Mouse (Mus musculus) liver, embryonic 16.5 days (tissue): ENCODE results near the gene Tbcd. TPM values are rescaled to one million over a fixed set of nuclear protein-coding genes. Genes with fewer than 3 reads are reported as not detected.

ENCODE experiments used
- ATAC-seq: fragments of 200-750 bp; cut with Nextera tagmentation; 2 replicates; pipeline ENCODE4 v1.8.0; 2017; ENCODE audit warnings: low read depth, mild to moderate bottlenecking, moderate number of reproducible peaks, moderate library complexity
- H3K27ac ChIP-seq: fragments of 300-500 bp; sonication (generic); 2 replicates; pipeline ENCODE4 v1.5.1; 2014; ENCODE audit warnings: mild to moderate bottlenecking, low read length
- H3K27me3 ChIP-seq: fragments of 300-500 bp; sonication (generic); 2 replicates; pipeline ENCODE4 v1.6.1; 2014; ENCODE audit warnings: low read depth, low read length, mixed read lengths; ENCODE audit not compliant: control insufficient read depth, insufficient read depth
- H3K36me3 ChIP-seq: fragments of 300-500 bp; sonication (generic); 2 replicates; pipeline ENCODE4 v1.6.1; 2014; ENCODE audit warnings: mild to moderate bottlenecking; ENCODE audit not compliant: control insufficient read depth, insufficient read depth
- H3K4me1 ChIP-seq: fragments of 300-500 bp; sonication (generic); 2 replicates; pipeline ENCODE4 v1.6.1; 2014; ENCODE audit warnings: low read depth, low read length, mixed read lengths; ENCODE audit not compliant: control insufficient read depth
- H3K4me2 ChIP-seq: fragments of 300-500 bp; sonication (generic); 2 replicates; pipeline ENCODE4 v1.6.1; 2014; ENCODE audit warnings: low read depth, low read length, mixed read lengths
- H3K4me3 ChIP-seq: fragments of 300-500 bp; sonication (generic); 2 replicates; pipeline ENCODE4 v1.5.1; 2014; ENCODE audit warnings: low read depth, mild to moderate bottlenecking, low read length
- H3K9ac ChIP-seq: fragments of 300-500 bp; sonication (generic); 2 replicates; pipeline ENCODE4 v1.6.1; 2014; ENCODE audit warnings: low read depth, low read length
- H3K9me3 ChIP-seq: fragments of 300-500 bp; sonication (generic); replicated peaks from 2 replicates; pipeline ENCODE4 v1.6.1; 2016; ENCODE audit warnings: low read length; ENCODE audit not compliant: control insufficient read depth
- WGBS: fragments of 180-500 bp; shearing (Covaris S2); extraction: QIAGEN DNeasy Blood & Tissue Kit; methylation state at CpG from one replicate; pipeline ENCODE4 v1.1.7; 2014; ENCODE audit not compliant: insufficient replicate concordance; 5-methylcytosine and 5-hydroxymethylcytosine counted together
- polyA plus RNA-seq: library from polyadenylated mRNA; unstranded; fragments of >200 nt; fragmentation: Nextera tagmentation; extraction: Ambion mirVana; gene quantifications from 2 replicates; pipeline ENCODE4 v1.2.1, GENCODE M21; 2015

Gene Tbcd
- polyA plus RNA-seq, 1 experiment from 2014 or later: 21.4 TPM

- peaks cover 7% of the 10 kb centered on the region for H3K4me1 ChIP-seq
- ATAC-seq: no peak
- H3K4me2 ChIP-seq: no peak overlapping the region
- no peak overlapping the region for H3K9ac ChIP-seq
- peaks cover 43% of the 10 kb centered on the region for H3K36me3 ChIP-seq
- peaks cover 3% of the 10 kb centered on the region for H3K9me3 ChIP-seq
- no peak overlapping the region for H3K4me3 ChIP-seq
- no peaks in the 10 kb centered on the region for H3K27me3 ChIP-seq
- WGBS: 83% methylated on average over 3 of the region's 3 CpGs
- H3K27ac ChIP-seq: no peak overlapping the region
These were observed 6.1 kb downstream of the Tbcd start for GRCm38 (mm10) chr11:121457874-121458273.

GRCm38 (mm10) chr11:121467408-121467807 is 15.7 kb downstream of the Tbcd start:
- H3K4me2 ChIP-seq: no peak overlapping the region
- peaks cover 10% of the 10 kb centered on the region for H3K36me3 ChIP-seq
- H3K4me3 ChIP-seq: no peak overlapping the region
- no peak overlapping the region for H3K27ac ChIP-seq
- no peaks in the 10 kb centered on the region for H3K4me1 ChIP-seq
- no peak overlapping the region for H3K9ac ChIP-seq
- no peaks in the 10 kb centered on the region for H3K9me3 ChIP-seq
- 90% methylated on average over 6 of the region's 6 CpGs for WGBS
- no peaks in the 10 kb centered on the region for H3K27me3 ChIP-seq
- no peak for ATAC-seq

GRCm38 (mm10) chr11:121474831-121475230 is 23.1 kb downstream of the Tbcd start:
- no peak for ATAC-seq
- Histone ChIP-seq H3K4me2 (no peak overlapping the region), H3K4me1 (0 out of 2 replicates have a peak, but pooled peaks cover 3% of the 10 kb centered on the region), H3K9me3 (no peaks in the 10 kb centered on the region), H3K36me3 (no peaks in the 10 kb centered on the region; the same call in 1 of the 2 replicates), H3K27ac (0 out of 2 replicates have a peak overlapping the region, but pooled peaks have one; percentile 5), H3K4me3 (no peak overlapping the region), H3K9ac (no peak overlapping the region), H3K27me3 (no peaks in the 10 kb centered on the region)
- 46% methylated on average over 3 of the region's 3 CpGs for WGBS

DNA sequence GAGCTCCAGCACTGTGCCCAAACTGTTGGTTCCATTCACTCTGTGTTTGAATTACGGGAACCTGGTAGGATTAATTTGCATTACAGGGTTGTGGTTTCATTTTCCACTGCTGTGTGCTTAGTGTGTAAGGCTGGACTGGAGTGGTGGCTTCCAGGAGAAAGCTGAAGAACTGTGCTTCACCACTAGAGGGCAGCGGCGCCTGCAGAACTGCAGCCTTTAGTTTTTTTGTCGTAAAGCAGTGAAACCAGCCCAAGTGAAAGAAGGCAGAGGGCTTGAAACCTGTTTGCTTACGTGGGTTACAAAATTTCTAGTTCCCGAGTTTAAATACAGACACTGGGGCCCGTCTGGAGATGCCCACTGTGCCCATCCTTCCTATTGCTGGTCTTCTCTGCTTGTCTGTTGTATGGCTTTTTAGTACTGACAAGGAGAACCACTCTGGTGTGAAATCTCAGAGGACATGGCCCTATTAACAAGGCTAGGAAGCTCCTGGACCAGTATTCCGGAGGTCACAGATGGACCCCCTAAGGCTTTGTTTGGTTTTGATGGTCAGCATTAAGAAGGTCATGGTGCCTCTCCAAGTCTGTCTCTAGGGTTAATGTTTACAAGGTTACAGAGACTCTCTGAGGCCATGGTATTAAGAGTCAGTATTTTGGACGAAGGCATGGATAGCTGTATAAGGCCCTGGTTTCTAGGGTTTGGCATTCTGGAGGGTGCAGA is 24.1 kb downstream of the Tbcd start:
- H3K27me3 ChIP-seq: no peaks in the 10 kb centered on the region
- H3K9me3 ChIP-seq: no peaks in the 10 kb centered on the region
- no peaks in the 10 kb centered on the region; the same call in 1 of the 2 replicates for H3K36me3 ChIP-seq
- 22% methylated on average over 9 of the region's 9 CpGs for WGBS
- H3K4me2 ChIP-seq: no peak overlapping the region
- H3K9ac ChIP-seq: no peak overlapping the region
- ATAC-seq: peak; percentile 51; the same call in 1 of the 2 replicates
- H3K4me3 ChIP-seq: no peak overlapping the region
- H3K4me1 ChIP-seq: 0 out of 2 replicates have a peak, but pooled peaks cover 3% of the 10 kb centered on the region
- no peak overlapping the region for H3K27ac ChIP-seq

GRCm38 (mm10) chr11:121479476-121480203 is 27.9 kb downstream of the Tbcd start:
- peaks cover 5% of the 10 kb centered on the region; the same call in 1 of the 2 replicates for H3K4me1 ChIP-seq
- no peaks in the 10 kb centered on the region for H3K9me3 ChIP-seq
- no peak for ATAC-seq
- H3K4me3 ChIP-seq: no peak overlapping the region
- H3K4me2 ChIP-seq: no peak overlapping the region
- no peaks in the 10 kb centered on the region for H3K27me3 ChIP-seq
- WGBS: 78% methylated on average over 15 of the region's 15 CpGs
- no peak overlapping the region for H3K9ac ChIP-seq
- H3K36me3 ChIP-seq: no peaks in the 10 kb centered on the region; the same call in 1 of the 2 replicates
- H3K27ac ChIP-seq: no peak overlapping the region

- Histone ChIP-seq H3K4me3 (no peak overlapping the region), H3K9ac (no peak overlapping the region), H3K27me3 (no peaks in the 10 kb centered on the region), H3K36me3 (no peaks in the 10 kb centered on the region; the same call in 1 of the 2 replicates), H3K9me3 (no peaks in the 10 kb centered on the region), H3K4me2 (no peak overlapping the region), H3K27ac (no peak overlapping the region), H3K4me1 (peaks cover 2% of the 10 kb centered on the region; the same call in 1 of the 2 replicates)
- WGBS: 55% methylated on average over 2 of the region's 2 CpGs
- ATAC-seq: peak; percentile 45
These were observed 29.4 kb downstream of the Tbcd start for GRCm38 (mm10) chr11:121481129-121481528.

GRCm38 (mm10) chr11:121485882-121486281 is 34.1 kb downstream of the Tbcd start:
- Histone ChIP-seq H3K36me3 (no peaks in the 10 kb centered on the region), H3K4me2 (no peak overlapping the region), H3K27ac (no peak overlapping the region), H3K9ac (no peak overlapping the region), H3K4me3 (no peak overlapping the region), H3K4me1 (peaks cover 2% of the 10 kb centered on the region; the same call in 1 of the 2 replicates), H3K9me3 (no peaks in the 10 kb centered on the region), H3K27me3 (no peaks in the 10 kb centered on the region)
- WGBS: 48% methylated on average over 9 of the region's 9 CpGs
- ATAC-seq: no peak

DNA sequence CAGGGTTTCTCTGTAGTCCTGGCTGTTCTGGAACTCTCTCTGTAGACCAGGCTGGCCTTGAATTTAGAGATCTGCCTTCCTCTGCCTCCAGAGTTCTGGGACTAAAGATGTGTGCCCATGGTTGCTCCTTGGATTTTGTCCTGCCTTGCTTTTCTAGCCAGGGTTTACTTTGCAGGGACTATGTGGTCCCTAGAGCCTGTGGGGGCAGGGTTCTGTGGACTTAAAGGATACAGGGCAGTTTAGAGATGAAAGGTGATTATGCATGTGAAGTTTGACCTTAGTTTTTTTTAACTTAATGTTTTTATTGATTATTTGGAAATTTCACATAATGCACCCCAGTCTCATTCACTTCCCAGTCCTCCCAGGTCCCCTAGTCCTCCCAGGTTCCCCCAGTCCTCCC is 38.9 kb downstream of the Tbcd start:
- H3K4me2 ChIP-seq: no peak overlapping the region
- H3K27ac ChIP-seq: no peak overlapping the region; the same call in 1 of the 2 replicates
- H3K4me1 ChIP-seq: no peaks in the 10 kb centered on the region; the same call in 1 of the 2 replicates
- H3K36me3 ChIP-seq: no peaks in the 10 kb centered on the region; the same call in 1 of the 2 replicates
- ATAC-seq: peak; percentile 60
- H3K9ac ChIP-seq: no peak overlapping the region
- no peaks in the 10 kb centered on the region for H3K27me3 ChIP-seq
- no peak overlapping the region for H3K4me3 ChIP-seq
- no peaks in the 10 kb centered on the region for H3K9me3 ChIP-seq

- H3K9ac ChIP-seq: no peak overlapping the region
- no peaks in the 10 kb centered on the region; the same call in none of the 2 replicates for H3K4me1 ChIP-seq
- H3K9me3 ChIP-seq: no peaks in the 10 kb centered on the region
- no peaks in the 10 kb centered on the region for H3K27me3 ChIP-seq
- H3K4me3 ChIP-seq: no peak overlapping the region
- no peak overlapping the region for H3K4me2 ChIP-seq
- no peak overlapping the region for H3K27ac ChIP-seq
- ATAC-seq: peak; percentile 58
- H3K36me3 ChIP-seq: peaks cover 15% of the 10 kb centered on the region
These were observed 48.8 kb downstream of the Tbcd start for GRCm38 (mm10) chr11:121500595-121500994.
